Mouse (Mus musculus) E14TG2a.4 (cell line): ENCODE results near the gene Cntn6.

Experiments
- H3K27me3 ChIP-seq: 2 replicates; pipeline ENCODE4 v1.6.1; 2014; ENCODE audit warnings: low read length, control low read depth; ENCODE audit not compliant: insufficient read depth
- H3K36me3 ChIP-seq: 2 replicates; pipeline ENCODE4 v1.6.1; 2014; ENCODE audit warnings: low read length, control low read depth; ENCODE audit not compliant: insufficient read depth
- H3K4me1 ChIP-seq: replicated peaks from 2 replicates; pipeline ENCODE4 v1.6.1; 2014; ENCODE audit warnings: low read depth, low read length, control low read depth
- H3K4me3 ChIP-seq: replicated peaks from 2 replicates; pipeline ENCODE4 v1.5.1; 2014; ENCODE audit warnings: mild to moderate bottlenecking, low read length
- H3K9me3 ChIP-seq: 2 replicates; pipeline ENCODE4 v1.6.1; 2014; ENCODE audit warnings: low read length, control low read depth
- CTCF ChIP-seq: conservative IDR thresholded peaks from 2 replicates; pipeline ENCODE4 v1.5.1; 2014; ENCODE audit warnings: low read length
- NANOG ChIP-seq: IDR thresholded peaks from 2 replicates; pipeline ENCODE4 v1.6.1; 2014; ENCODE audit warnings: borderline replicate concordance, low read length, mixed read lengths
- POU5F1 ChIP-seq: IDR thresholded peaks from 2 replicates; pipeline ENCODE4 v1.6.1; 2014; ENCODE audit warnings: low read length, borderline replicate concordance

Gene Cntn6

GRCm38 (mm10) chr6:104687980-104688379 is 195.4 kb downstream of the Cntn6 start:
- no peak overlapping the region for H3K4me3 ChIP-seq
- no peaks in the 10 kb centered on the region for H3K4me1 ChIP-seq
- H3K36me3 ChIP-seq = no peaks in the 10 kb centered on the region
- TF ChIP-seq NANOG (no peak), POU5F1 (no peak), CTCF (no peak)
- H3K9me3 ChIP-seq = no peaks in the 10 kb centered on the region
- no peaks in the 10 kb centered on the region for H3K27me3 ChIP-seq

- Histone ChIP-seq H3K4me1 (no peaks in the 10 kb centered on the region), H3K4me3 (no peak overlapping the region), H3K36me3 (no peaks in the 10 kb centered on the region), H3K9me3 (no peaks in the 10 kb centered on the region), H3K27me3 (no peaks in the 10 kb centered on the region)
- TF ChIP-seq CTCF (no peak), NANOG (no peak), POU5F1 (no peak)
Observed at GRCm38 (mm10) chr6:104688439-104689125, 196.0 kb downstream of the Cntn6 start.

DNA sequence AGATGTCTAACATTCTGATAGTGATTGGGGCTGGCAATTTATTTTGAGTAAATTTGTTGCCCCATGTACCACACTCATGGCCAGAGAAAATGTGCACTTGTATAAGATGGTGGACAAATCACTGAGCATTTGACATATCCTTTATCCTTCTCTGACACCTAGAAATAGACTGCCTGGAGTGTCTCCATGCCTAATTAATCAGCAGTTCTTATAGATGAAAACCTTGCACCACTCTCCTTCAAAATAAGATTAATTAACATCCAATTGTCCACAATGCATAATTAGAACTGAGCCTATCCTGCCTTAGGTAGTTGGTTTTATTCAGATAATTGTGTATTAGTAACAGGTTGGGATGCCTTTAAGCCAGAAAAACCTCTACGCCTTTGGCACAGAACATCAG is 236.0 kb downstream of the Cntn6 start:
- no peaks in the 10 kb centered on the region for H3K27me3 ChIP-seq
- H3K36me3 ChIP-seq = no peaks in the 10 kb centered on the region
- TF ChIP-seq CTCF (no peak), NANOG (no peak), POU5F1 (no peak)
- H3K9me3 ChIP-seq = no peaks in the 10 kb centered on the region
- no peak overlapping the region for H3K4me3 ChIP-seq
- no peaks in the 10 kb centered on the region for H3K4me1 ChIP-seq

- TF ChIP-seq POU5F1 (no peak), NANOG (no peak), CTCF (no peak)
- no peaks in the 10 kb centered on the region for H3K27me3 ChIP-seq
- H3K4me1 ChIP-seq = no peaks in the 10 kb centered on the region
- no peaks in the 10 kb centered on the region for H3K36me3 ChIP-seq
- H3K4me3 ChIP-seq = no peak overlapping the region
- H3K9me3 ChIP-seq = no peaks in the 10 kb centered on the region
Observed at GRCm38 (mm10) chr6:104734256-104734655, 241.7 kb downstream of the Cntn6 start.

DNA sequence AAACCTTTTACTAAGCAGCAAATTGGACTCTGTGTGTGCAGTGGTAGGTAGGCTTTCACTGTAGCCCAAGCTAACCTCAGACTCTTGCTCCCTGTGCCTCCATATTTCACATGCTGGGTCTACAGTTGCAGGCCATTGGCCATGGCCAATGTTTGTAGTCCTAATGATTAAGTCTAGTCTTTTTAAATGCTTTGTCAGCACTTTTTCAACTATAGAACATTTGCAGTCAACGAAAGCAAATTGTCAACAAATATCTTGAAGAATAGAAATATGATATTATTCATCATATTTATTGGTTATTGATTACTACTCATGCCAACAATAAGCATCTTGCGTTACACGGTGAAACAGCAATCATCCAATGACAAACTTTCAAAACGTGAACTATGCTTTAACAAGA is 246.4 kb downstream of the Cntn6 start:
- TF ChIP-seq POU5F1 = no peak
- TF ChIP-seq NANOG = no peak
- no peaks in the 10 kb centered on the region for H3K9me3 ChIP-seq
- H3K4me1 ChIP-seq = no peaks in the 10 kb centered on the region
- no peak overlapping the region for H3K4me3 ChIP-seq
- H3K36me3 ChIP-seq = no peaks in the 10 kb centered on the region
- no peaks in the 10 kb centered on the region for H3K27me3 ChIP-seq

- Histone ChIP-seq H3K9me3 (no peaks in the 10 kb centered on the region), H3K27me3 (no peaks in the 10 kb centered on the region), H3K36me3 (no peaks in the 10 kb centered on the region), H3K4me3 (no peak overlapping the region), H3K4me1 (no peaks in the 10 kb centered on the region)
- no peak for TF ChIP-seq POU5F1
- no peak for TF ChIP-seq NANOG
- TF ChIP-seq CTCF = no peak
Observed at GRCm38 (mm10) chr6:104758125-104758524, 265.5 kb downstream of the Cntn6 start.

DNA sequence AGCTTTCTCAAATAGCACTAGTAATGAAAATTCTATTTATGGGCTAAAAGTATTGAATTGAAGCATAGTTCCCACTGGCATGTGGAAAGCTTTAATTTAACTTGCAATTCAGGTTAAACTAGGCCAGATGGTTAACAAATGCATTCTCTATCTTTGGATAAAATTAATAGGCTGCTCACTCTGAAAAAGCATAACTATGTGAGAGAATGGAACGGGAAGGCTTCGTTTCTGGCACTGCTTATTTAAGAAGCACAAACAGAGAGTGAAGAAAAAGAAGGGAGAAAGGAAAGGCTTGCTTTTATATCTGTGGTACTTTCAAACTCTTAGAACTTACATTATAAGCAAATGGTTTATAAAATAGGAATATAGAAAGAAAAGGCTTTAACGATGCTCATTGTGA is 268.6 kb downstream of the Cntn6 start:
- H3K9me3 ChIP-seq = no peaks in the 10 kb centered on the region
- no peak overlapping the region for H3K4me3 ChIP-seq
- no peak for TF ChIP-seq CTCF
- no peak for TF ChIP-seq NANOG
- TF ChIP-seq POU5F1 = no peak
- no peaks in the 10 kb centered on the region for H3K36me3 ChIP-seq
- no peaks in the 10 kb centered on the region for H3K27me3 ChIP-seq
- no peaks in the 10 kb centered on the region for H3K4me1 ChIP-seq

DNA sequence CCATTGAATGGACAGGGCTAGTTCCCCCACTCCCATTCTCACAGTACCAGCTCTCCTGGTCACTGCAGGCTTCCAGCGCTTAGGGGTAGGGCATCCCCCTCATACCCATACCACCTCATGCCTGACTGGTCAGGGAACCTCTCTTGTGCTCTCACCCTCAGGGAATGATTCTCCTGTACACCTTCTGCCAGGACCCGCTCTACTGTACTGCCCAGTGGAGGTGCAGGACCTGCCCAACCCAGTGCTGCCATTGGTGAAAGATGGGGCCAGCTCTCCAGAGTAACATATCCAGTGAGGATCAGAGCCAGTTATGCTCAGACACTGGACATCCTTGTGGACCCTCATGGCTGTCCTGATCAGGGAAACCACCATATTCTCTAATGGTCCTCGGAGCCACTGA is 291.3 kb downstream of the Cntn6 start:
- Histone ChIP-seq H3K4me1 (no peaks in the 10 kb centered on the region), H3K9me3 (peaks cover 9% of the 10 kb centered on the region; the same call in 1 of the 2 replicates), H3K4me3 (no peak overlapping the region), H3K27me3 (no peaks in the 10 kb centered on the region), H3K36me3 (no peaks in the 10 kb centered on the region)
- no peak for TF ChIP-seq CTCF
- no peak for TF ChIP-seq NANOG
- no peak for TF ChIP-seq POU5F1

DNA sequence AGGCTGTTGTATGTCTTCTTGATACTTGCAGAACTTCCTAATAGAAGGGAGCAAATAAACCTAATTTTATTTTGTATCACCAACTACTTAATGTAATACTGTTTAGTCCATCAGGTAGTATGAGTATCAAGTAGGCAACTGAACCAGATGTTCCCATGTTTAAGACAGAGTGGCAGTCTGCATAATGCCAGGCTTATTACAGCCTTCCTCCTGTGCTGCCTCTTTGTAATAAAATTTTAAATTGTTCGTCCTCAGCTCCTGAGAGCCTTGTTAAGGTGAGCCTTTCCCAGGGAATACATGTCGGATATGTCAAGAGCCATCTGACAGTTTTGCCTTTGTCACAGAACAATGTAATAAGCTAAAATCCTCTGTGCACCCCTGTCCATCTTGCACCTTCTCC is 294.9 kb downstream of the Cntn6 start:
- Histone ChIP-seq H3K4me1 (no peaks in the 10 kb centered on the region), H3K27me3 (no peaks in the 10 kb centered on the region), H3K9me3 (peaks cover 9% of the 10 kb centered on the region; the same call in 1 of the 2 replicates), H3K36me3 (no peaks in the 10 kb centered on the region), H3K4me3 (no peak overlapping the region)
- TF ChIP-seq CTCF (no peak), NANOG (no peak), POU5F1 (no peak)
